Mouse (Mus musculus) B cell, adult 2 months (primary cell): ENCODE data around the gene Acaa1a.

Experiments
- DNase-seq, 2 experiments: peaks; one replicate each; pipeline ENCODE4 v3.0.0; 2022

Acaa1a gene

DNA sequence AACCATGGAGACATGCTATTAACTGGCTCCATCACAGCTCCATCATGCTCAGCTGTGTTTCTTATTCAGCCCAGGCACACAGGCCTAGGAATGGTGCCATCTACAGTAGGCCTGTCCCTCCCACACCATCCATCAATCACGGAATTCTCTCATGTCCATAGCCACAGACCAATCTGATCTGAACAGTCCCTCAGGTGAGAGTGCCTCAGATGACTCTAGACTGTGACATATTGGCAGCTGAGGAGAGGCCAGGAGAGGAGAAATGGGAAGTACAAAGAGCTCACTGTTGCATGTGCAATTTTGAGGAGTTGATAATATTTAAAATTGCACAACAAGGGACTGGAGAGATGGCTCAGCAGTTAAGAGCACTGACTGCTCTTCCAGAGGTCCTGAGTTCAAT, 55.3 kb downstream of the Acaa1a start:
- no peak for DNase-seq
